Mouse (Mus musculus) testis, adult 2 months (tissue): Measurements from ENCODE around the gene Negr1. TPM values are rescaled to one million over a fixed set of nuclear protein-coding genes. Genes with fewer than 3 reads are reported as not detected.

Experiments
- H3K27ac ChIP-seq: fragments of 200-500 bp; 2 replicates; pipeline ENCODE4 v1.5.1; 2012; ENCODE audit warnings: low read depth, low read length; ENCODE audit not compliant: control insufficient read depth, insufficient read depth
- H3K27me3 ChIP-seq: fragments of 200-500 bp; 2 replicates; pipeline ENCODE4 v1.6.1; 2012; ENCODE audit warnings: mild to moderate bottlenecking, low read length, moderate library complexity; ENCODE audit not compliant: control insufficient read depth, insufficient read depth
- H3K36me3 ChIP-seq: fragments of 200-500 bp; 2 replicates; pipeline ENCODE4 v1.6.1; 2012; ENCODE audit warnings: mild to moderate bottlenecking, low read length; ENCODE audit not compliant: control insufficient read depth, insufficient read depth
- H3K4me1 ChIP-seq: fragments of 200-500 bp; 2 replicates; pipeline ENCODE4 v1.6.1; 2012; ENCODE audit warnings: low read length; ENCODE audit not compliant: control insufficient read depth, insufficient read depth
- H3K4me3 ChIP-seq: fragments of 200-500 bp; 2 replicates; pipeline ENCODE4 v1.5.1; 2012; ENCODE audit warnings: low read depth, mild to moderate bottlenecking, low read length, moderate library complexity, mixed read lengths; ENCODE audit not compliant: control insufficient read depth
- CTCF ChIP-seq: fragments of 200-500 bp; IDR thresholded peaks from 2 replicates; pipeline ENCODE4 v1.5.1; 2012; ENCODE audit warnings: low read depth, mild to moderate bottlenecking, inconsistent platforms, low read length, moderate library complexity; ENCODE audit not compliant: control insufficient read depth, insufficient read depth, insufficient replicate concordance
- POLR2A ChIP-seq: fragments of 200-500 bp; IDR thresholded peaks from 2 replicates; pipeline ENCODE4 v1.6.1; 2012; ENCODE audit warnings: low read depth, mild to moderate bottlenecking, inconsistent platforms, low read length, moderate library complexity; ENCODE audit not compliant: control insufficient read depth
- polyA plus RNA-seq: library from polyadenylated mRNA; depleted of rRNA; stranded (reverse); fragments of >200 nt; gene quantifications from 2 replicates; pipeline ENCODE4 v1.2.3, GENCODE M21; 2012

The Negr1 gene
- polyA plus RNA-seq, 1 experiment, result 0.30 TPM

- no peaks in the 10 kb centered on the region for H3K36me3 ChIP-seq
- no peaks in the 10 kb centered on the region for H3K4me1 ChIP-seq
- no peak overlapping the region for H3K27ac ChIP-seq
- H3K27me3 ChIP-seq, result no peaks in the 10 kb centered on the region
- TF ChIP-seq POLR2A, result no peak
- no peak overlapping the region for H3K4me3 ChIP-seq
Measured at GRCm38 (mm10) chr3:156882129-156882528, 320.5 kb downstream of the Negr1 start.

- Histone ChIP-seq H3K4me3 (no peak overlapping the region), H3K4me1 (no peaks in the 10 kb centered on the region), H3K36me3 (no peaks in the 10 kb centered on the region), H3K27me3 (no peaks in the 10 kb centered on the region), H3K27ac (no peak overlapping the region)
- TF ChIP-seq CTCF (no peak), POLR2A (no peak)
Measured at GRCm38 (mm10) chr3:156883873-156884272, 322.3 kb downstream of the Negr1 start.

- Histone ChIP-seq H3K4me1 (no peaks in the 10 kb centered on the region), H3K27me3 (no peaks in the 10 kb centered on the region), H3K27ac (no peak overlapping the region), H3K4me3 (no peak overlapping the region), H3K36me3 (no peaks in the 10 kb centered on the region)
- no peak for TF ChIP-seq POLR2A
- no peak for TF ChIP-seq CTCF
Measured at GRCm38 (mm10) chr3:156885689-156886088, 324.1 kb downstream of the Negr1 start.

- Histone ChIP-seq H3K27me3 (no peaks in the 10 kb centered on the region), H3K36me3 (no peaks in the 10 kb centered on the region), H3K27ac (no peak overlapping the region), H3K4me1 (no peaks in the 10 kb centered on the region), H3K4me3 (no peak overlapping the region)
- TF ChIP-seq CTCF (no peak), POLR2A (no peak)
Measured at GRCm38 (mm10) chr3:156886915-156887314, 325.3 kb downstream of the Negr1 start.

- Histone ChIP-seq H3K4me3 (no peak overlapping the region), H3K36me3 (no peaks in the 10 kb centered on the region), H3K27me3 (no peaks in the 10 kb centered on the region), H3K27ac (no peak overlapping the region), H3K4me1 (no peaks in the 10 kb centered on the region)
- TF ChIP-seq POLR2A (no peak), CTCF (no peak)
Measured at GRCm38 (mm10) chr3:156890986-156891385, 329.4 kb downstream of the Negr1 start.

GRCm38 (mm10) chr3:156895322-156895721 lies 333.7 kb downstream of the Negr1 start:
- Histone ChIP-seq H3K4me3 (no peak overlapping the region), H3K36me3 (no peaks in the 10 kb centered on the region), H3K27ac (no peak overlapping the region), H3K27me3 (no peaks in the 10 kb centered on the region), H3K4me1 (no peaks in the 10 kb centered on the region)
- no peak for TF ChIP-seq CTCF
- no peak for TF ChIP-seq POLR2A

GRCm38 (mm10) chr3:156896106-156896505 lies 334.5 kb downstream of the Negr1 start:
- TF ChIP-seq CTCF (no peak), POLR2A (no peak)
- Histone ChIP-seq H3K4me3 (no peak overlapping the region), H3K36me3 (no peaks in the 10 kb centered on the region), H3K4me1 (no peaks in the 10 kb centered on the region), H3K27ac (no peak overlapping the region), H3K27me3 (no peaks in the 10 kb centered on the region)

GRCm38 (mm10) chr3:156896552-156896951 lies 335.0 kb downstream of the Negr1 start:
- Histone ChIP-seq H3K4me3 (no peak overlapping the region), H3K27me3 (no peaks in the 10 kb centered on the region), H3K36me3 (no peaks in the 10 kb centered on the region), H3K4me1 (no peaks in the 10 kb centered on the region), H3K27ac (no peak overlapping the region)
- TF ChIP-seq CTCF (no peak), POLR2A (no peak)
